Mouse (Mus musculus): ENCODE data around the gene Gars.

DNA sequence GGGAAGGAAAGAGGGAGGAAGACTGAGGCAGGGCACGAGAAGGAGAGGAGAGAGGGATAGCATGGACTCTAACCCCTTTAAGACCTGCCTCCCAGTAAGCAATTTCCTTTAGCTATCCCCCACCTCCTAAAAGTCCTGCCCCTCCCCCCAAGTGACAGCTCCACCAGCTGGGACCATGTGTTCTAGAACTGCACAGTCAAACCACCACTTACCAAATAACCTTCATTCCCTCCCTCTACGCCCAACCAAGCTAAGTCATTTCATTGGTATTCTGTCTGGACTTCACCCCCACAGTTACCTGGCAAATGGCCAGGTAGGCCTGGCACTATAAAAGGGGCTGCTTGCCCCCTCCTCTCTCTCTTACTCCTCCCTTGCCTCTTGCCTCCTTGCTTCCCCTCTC, 10.2 kb upstream of the Gars start:
- TF ChIP-seq CTCF (IDR thresholded peaks at IDR 0.05; ENCODE audit: low read depth) (no peak), EP300 (optimal IDR thresholded peaks at IDR 0.05) (no peak)
